Mouse (Mus musculus) erythroblast, embryonic 14.5 days (primary cell): ENCODE measurements around the gene Baz2b.

Source experiments
- GATA1 ChIP-seq: IDR thresholded peaks from 2 replicates; pipeline ENCODE4 v1.6.1; 2012; ENCODE audit warnings: low read length, inconsistent platforms, mixed read lengths
- TAL1 ChIP-seq: IDR thresholded peaks from 3 replicates; pipeline ENCODE4 v1.6.1; 2012; ENCODE audit warnings: low read length, inconsistent platforms, mixed read lengths

GRCm38 (mm10) chr2:59963011-59963410, 246.6 kb downstream of the Baz2b start:
- TF ChIP-seq GATA1 (no peak), TAL1 (no peak)
